Mouse (Mus musculus) hindbrain, embryonic 11.5 days (tissue): Measurements from ENCODE around the gene Dnajc3. TPM values are rescaled to one million over a fixed set of nuclear protein-coding genes. Genes with fewer than 3 reads are reported as not detected.

Source experiments
- ATAC-seq: fragments of 200-750 bp; cut with Nextera tagmentation; 2 replicates; pipeline ENCODE4 v1.8.0; 2017; ENCODE audit warnings: mild to moderate bottlenecking, moderate TSS enrichment, moderate library complexity; ENCODE audit not compliant: low FRiP score
- DNase-seq: peaks from one replicate; pipeline ENCODE4 v3.0.0-alpha.2; 2015; ENCODE audit warnings: low spot score
- H3K27ac ChIP-seq: fragments of 300-500 bp; sonication (generic); 2 replicates; pipeline ENCODE4 v1.5.1; 2014; ENCODE audit warnings: mild to moderate bottlenecking, low read depth, low read length
- H3K27me3 ChIP-seq: fragments of 300-500 bp; sonication (generic); 2 replicates; pipeline ENCODE4 v1.6.1; 2014; ENCODE audit warnings: mild to moderate bottlenecking, low read length, moderate library complexity, mixed read lengths; ENCODE audit not compliant: control insufficient read depth, insufficient read depth
- H3K36me3 ChIP-seq: fragments of 300-500 bp; sonication (generic); 2 replicates; pipeline ENCODE4 v1.6.1; 2014; ENCODE audit warnings: mild to moderate bottlenecking, low read length, moderate library complexity, mixed read lengths; ENCODE audit not compliant: control insufficient read depth, insufficient read depth
- H3K4me1 ChIP-seq: fragments of 300-500 bp; sonication (generic); replicated peaks from 2 replicates; pipeline ENCODE4 v1.6.1; 2014; ENCODE audit warnings: low read length, mixed read lengths; ENCODE audit not compliant: control insufficient read depth, insufficient read depth
- H3K4me2 ChIP-seq: fragments of 300-500 bp; sonication (generic); replicated peaks from 2 replicates; pipeline ENCODE4 v1.6.1; 2014; ENCODE audit warnings: mild to moderate bottlenecking, low read depth, low read length
- H3K4me3 ChIP-seq: fragments of 300-500 bp; sonication (generic); 2 replicates; pipeline ENCODE4 v1.5.1; 2014; ENCODE audit warnings: low read depth, low read length
- H3K9ac ChIP-seq: fragments of 300-500 bp; sonication (generic); 2 replicates; pipeline ENCODE4 v1.6.1; 2014; ENCODE audit warnings: low read depth, low read length
- H3K9me3 ChIP-seq: fragments of 300-500 bp; sonication (generic); 2 replicates; pipeline ENCODE4 v1.6.1; 2016; ENCODE audit warnings: low read length; ENCODE audit not compliant: control insufficient read depth
- WGBS: fragments of 180-500 bp; shearing (Covaris S2); extraction: QIAGEN DNeasy Blood & Tissue Kit; methylation state at CpG from one replicate; pipeline ENCODE4 v1.1.7; 2014; 5-methylcytosine and 5-hydroxymethylcytosine counted together
- polyA plus RNA-seq: library from polyadenylated mRNA; unstranded; fragments of >200 nt; fragmentation: Nextera tagmentation; extraction: Ambion mirVana; gene quantifications from 2 replicates; pipeline ENCODE4 v1.2.1, GENCODE M21; 2014

The Dnajc3 gene
- polyA plus RNA-seq, 1 experiment from 2014 or later: 34.4 TPM

DNA sequence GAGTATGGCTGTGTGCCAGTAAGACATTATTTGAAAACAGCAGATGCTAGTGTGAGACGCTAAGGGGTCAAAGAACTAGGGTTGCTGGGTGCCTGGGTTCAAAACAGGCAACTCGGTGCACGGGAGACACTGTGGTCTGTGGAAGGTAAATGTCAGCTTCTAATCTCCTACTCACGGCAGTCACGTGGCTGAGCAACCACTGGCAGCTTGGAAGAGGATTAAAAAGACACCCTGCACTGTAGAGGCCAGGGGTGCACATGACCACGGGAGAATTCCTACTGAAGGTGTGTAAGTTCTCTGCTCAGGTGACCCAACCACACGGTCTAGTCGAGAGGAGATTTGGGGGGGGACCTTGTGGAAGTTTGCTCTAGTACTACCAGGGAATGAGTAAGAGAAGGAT is 30.2 kb upstream of the Dnajc3 start:
- no peaks in the 10 kb centered on the region for H3K27me3 ChIP-seq
- peaks cover 2% of the 10 kb centered on the region; the same call in 1 of the 2 replicates for H3K4me1 ChIP-seq
- WGBS: 92% methylated on average over 8 of the region's 8 CpGs
- no peak overlapping the region for H3K4me3 ChIP-seq
- peaks cover 8% of the 10 kb centered on the region; the same call in 1 of the 2 replicates for H3K36me3 ChIP-seq
- no peak overlapping the region for H3K9ac ChIP-seq
- ATAC-seq: no peak
- no peak overlapping the region for H3K27ac ChIP-seq
- no peak overlapping the region for H3K4me2 ChIP-seq
- H3K9me3 ChIP-seq: no peaks in the 10 kb centered on the region
- DNase-seq: no peak

DNA sequence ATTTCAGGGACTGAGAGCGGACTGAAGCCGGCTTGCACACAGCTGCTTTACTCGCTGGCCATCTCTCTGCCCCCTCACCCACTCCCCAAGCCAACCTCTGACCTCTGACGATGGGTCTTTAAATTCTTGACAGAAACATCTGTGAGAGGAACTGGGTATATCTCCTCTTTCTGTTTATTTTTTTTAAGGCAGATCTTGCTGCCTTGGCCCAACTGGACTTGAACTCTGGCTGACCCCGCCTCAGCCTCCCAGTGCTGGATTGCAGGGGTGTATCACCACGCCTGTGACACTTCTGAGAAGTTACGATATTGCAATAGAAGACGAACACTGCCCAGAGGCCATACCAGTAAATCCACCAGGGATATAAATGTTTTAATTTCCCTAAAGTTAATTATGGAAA is 27.9 kb upstream of the Dnajc3 start:
- Histone ChIP-seq H3K9ac (no peak overlapping the region), H3K27ac (no peak overlapping the region), H3K4me3 (no peak overlapping the region), H3K9me3 (no peaks in the 10 kb centered on the region), H3K27me3 (no peaks in the 10 kb centered on the region), H3K4me1 (no peaks in the 10 kb centered on the region), H3K36me3 (peaks cover 10% of the 10 kb centered on the region; the same call in 1 of the 2 replicates), H3K4me2 (no peak overlapping the region)
- ATAC-seq (no peak), DNase-seq (no peak)
- 82% methylated on average over 8 of the region's 8 CpGs for WGBS

DNA sequence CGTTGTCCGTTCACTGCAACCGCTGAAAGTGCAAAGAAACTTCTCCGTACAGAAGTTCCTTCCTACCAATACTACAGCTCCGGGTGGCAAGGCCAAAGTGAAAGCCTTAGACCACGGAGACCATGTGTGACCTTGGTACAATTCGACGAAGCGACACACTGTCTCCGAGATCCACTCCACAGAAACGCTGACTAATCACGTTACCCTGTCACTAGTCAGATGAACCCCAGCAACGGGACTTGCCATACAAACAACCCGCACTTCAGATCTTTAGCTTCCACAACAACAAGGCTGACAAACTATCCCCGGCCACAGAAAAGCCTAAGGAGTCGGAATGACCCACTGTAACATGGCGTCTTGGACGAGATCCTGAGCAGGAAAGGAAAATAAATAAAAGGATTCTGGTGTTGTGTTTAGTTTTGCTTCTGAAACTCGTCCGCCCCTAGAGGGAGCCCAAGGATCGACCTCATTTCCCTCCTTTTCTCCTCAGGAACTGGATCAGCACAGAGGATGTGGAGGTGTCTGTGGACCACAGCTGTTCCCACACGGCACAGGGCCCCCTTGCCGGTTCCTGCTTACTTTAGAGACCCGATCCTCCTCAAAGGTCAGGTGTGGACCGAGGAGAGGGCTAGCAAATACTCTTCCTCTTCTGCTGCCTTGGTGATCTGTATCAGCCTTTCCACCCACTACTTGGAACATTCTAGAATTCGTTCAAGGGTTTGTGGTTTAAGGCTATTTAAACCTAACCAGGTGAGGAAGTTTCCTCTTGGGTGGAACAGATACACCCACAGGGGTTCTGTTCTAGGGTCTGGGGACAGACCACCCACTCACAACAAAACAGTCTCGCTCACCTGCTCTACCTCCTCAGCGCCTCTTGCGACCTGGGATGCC is 27.2 kb upstream of the Dnajc3 start:
- peaks cover 10% of the 10 kb centered on the region; the same call in 1 of the 2 replicates for H3K36me3 ChIP-seq
- H3K27me3 ChIP-seq: no peaks in the 10 kb centered on the region
- no peak overlapping the region for H3K9ac ChIP-seq
- ATAC-seq (no peak), DNase-seq (peak; percentile 59)
- no peaks in the 10 kb centered on the region for H3K4me1 ChIP-seq
- 73% methylated on average over 29 of the region's 29 CpGs for WGBS
- H3K4me2 ChIP-seq: no peak overlapping the region
- H3K27ac ChIP-seq: no peak overlapping the region
- no peaks in the 10 kb centered on the region for H3K9me3 ChIP-seq
- no peak overlapping the region for H3K4me3 ChIP-seq

GRCm38 (mm10) chr14:118911521-118911920 is 26.3 kb upstream of the Dnajc3 start:
- H3K9ac ChIP-seq: no peak overlapping the region
- no peaks in the 10 kb centered on the region for H3K9me3 ChIP-seq
- peaks cover 9% of the 10 kb centered on the region; the same call in 1 of the 2 replicates for H3K36me3 ChIP-seq
- H3K4me1 ChIP-seq: no peaks in the 10 kb centered on the region
- no peak for ATAC-seq
- no peak overlapping the region for H3K4me2 ChIP-seq
- DNase-seq: no peak
- H3K27ac ChIP-seq: no peak overlapping the region
- no peak overlapping the region for H3K4me3 ChIP-seq
- WGBS: 94% methylated on average over 6 of the region's 6 CpGs
- H3K27me3 ChIP-seq: no peaks in the 10 kb centered on the region

DNA sequence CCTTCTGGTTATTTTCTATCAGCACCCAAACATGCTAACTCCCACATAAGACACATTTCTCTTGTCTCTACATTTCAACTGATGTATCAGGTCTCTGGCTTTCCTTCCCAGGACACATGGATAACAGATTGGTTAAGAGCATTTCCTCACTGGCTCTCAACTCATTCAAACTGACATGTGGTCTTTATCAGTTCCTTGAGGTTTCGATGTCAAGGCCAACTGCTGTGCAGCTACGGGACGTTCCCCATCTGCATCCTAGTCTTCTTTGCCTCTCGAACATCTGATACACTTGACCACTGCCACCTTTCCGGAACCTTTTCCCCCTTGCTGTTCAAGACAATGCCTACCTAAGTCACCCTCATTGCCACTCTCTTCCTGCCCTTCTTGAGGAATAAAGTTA is 24.1 kb upstream of the Dnajc3 start:
- no peak overlapping the region for H3K4me2 ChIP-seq
- H3K36me3 ChIP-seq: peaks cover 7% of the 10 kb centered on the region; the same call in 1 of the 2 replicates
- H3K27ac ChIP-seq: no peak overlapping the region
- no peaks in the 10 kb centered on the region for H3K9me3 ChIP-seq
- H3K4me1 ChIP-seq: no peaks in the 10 kb centered on the region
- ATAC-seq (no peak), DNase-seq (no peak)
- H3K4me3 ChIP-seq: no peak overlapping the region
- no peak overlapping the region for H3K9ac ChIP-seq
- H3K27me3 ChIP-seq: no peaks in the 10 kb centered on the region
- 76% methylated on average over 5 of the region's 5 CpGs for WGBS

GRCm38 (mm10) chr14:118919025-118919424 is 18.8 kb upstream of the Dnajc3 start:
- 72% methylated on average over 8 of the region's 8 CpGs for WGBS
- H3K9me3 ChIP-seq: no peaks in the 10 kb centered on the region
- H3K27ac ChIP-seq: no peak overlapping the region
- ATAC-seq (peak; percentile 37; the same call in 1 of the 2 replicates), DNase-seq (peak; percentile 44)
- H3K9ac ChIP-seq: no peak overlapping the region
- no peak overlapping the region for H3K4me3 ChIP-seq
- 0 out of 2 replicates have a peak, but pooled peaks cover 3% of the 10 kb centered on the region for H3K27me3 ChIP-seq
- H3K4me2 ChIP-seq: no peak overlapping the region
- 0 out of 2 replicates have a peak, but pooled peaks cover 2% of the 10 kb centered on the region for H3K36me3 ChIP-seq
- peaks cover 7% of the 10 kb centered on the region; the same call in 1 of the 2 replicates for H3K4me1 ChIP-seq

DNA sequence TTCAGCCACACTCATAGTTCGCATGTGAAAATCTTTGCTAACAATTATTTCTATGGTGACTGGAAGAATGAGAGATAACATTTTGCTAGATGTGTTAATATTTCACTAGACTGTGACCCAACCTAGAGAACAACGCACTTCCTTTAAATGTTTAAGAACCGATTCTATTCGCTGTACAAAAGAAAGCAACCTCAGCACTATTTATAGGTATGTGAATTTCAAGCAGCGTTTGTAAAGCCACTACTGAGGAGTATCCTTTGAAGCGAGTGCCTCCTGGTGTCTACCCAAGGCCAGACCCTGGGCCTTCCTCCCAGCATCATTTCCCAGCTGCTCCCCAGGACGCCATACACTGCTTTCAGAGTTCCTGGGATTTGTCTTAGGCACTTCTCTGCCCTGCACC is 17.1 kb upstream of the Dnajc3 start:
- H3K27ac ChIP-seq: no peak overlapping the region
- H3K4me2 ChIP-seq: no peak overlapping the region
- no peaks in the 10 kb centered on the region for H3K9me3 ChIP-seq
- no peak overlapping the region for H3K9ac ChIP-seq
- H3K36me3 ChIP-seq: no peaks in the 10 kb centered on the region
- 0 out of 2 replicates have a peak, but pooled peaks cover 3% of the 10 kb centered on the region for H3K27me3 ChIP-seq
- DNase-seq: no peak
- H3K4me3 ChIP-seq: no peak overlapping the region
- peaks cover 7% of the 10 kb centered on the region; the same call in 1 of the 2 replicates for H3K4me1 ChIP-seq
- ATAC-seq: no peak
- 62% methylated on average over 7 of the region's 7 CpGs for WGBS

DNA sequence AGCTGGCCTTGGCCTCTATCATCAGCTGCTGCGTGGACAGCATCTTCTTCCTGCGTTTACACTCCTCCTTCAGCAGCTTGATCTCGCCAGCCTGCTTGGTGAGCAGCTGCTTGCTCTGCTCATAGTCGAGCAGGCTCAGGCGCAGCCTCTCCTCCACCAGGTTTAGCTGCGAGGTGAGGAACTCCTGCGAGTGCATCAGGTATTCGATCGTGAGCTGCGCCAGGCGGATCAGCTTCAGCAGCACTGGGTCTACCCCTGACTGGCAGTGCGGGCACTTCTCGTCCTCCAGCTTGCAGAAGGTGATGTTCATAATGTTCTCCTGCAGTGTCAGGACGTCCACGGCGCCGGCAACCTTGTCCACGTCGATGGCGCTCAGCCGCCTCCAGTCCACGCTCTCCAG is 15.5 kb upstream of the Dnajc3 start:
- H3K36me3 ChIP-seq: no peaks in the 10 kb centered on the region
- H3K4me3 ChIP-seq: peak overlapping the region; percentile 38
- no peak for DNase-seq
- WGBS: 26% methylated on average over 22 of the region's 22 CpGs
- no peak for ATAC-seq
- H3K4me1 ChIP-seq: peaks cover 7% of the 10 kb centered on the region; the same call in 1 of the 2 replicates
- H3K9ac ChIP-seq: peak overlapping the region; percentile 51
- no peaks in the 10 kb centered on the region for H3K9me3 ChIP-seq
- 0 out of 2 replicates have a peak, but pooled peaks cover 3% of the 10 kb centered on the region for H3K27me3 ChIP-seq
- no peak overlapping the region for H3K27ac ChIP-seq
- H3K4me2 ChIP-seq: peak overlapping the region; percentile 88
